Mouse (Mus musculus) E14TG2a.4 (cell line): Measurements from ENCODE around the gene Gdnf.

Experiments used
- CTCF ChIP-seq: conservative IDR thresholded peaks from 2 replicates; pipeline ENCODE4 v1.5.1; 2014; ENCODE audit warnings: low read length
- NANOG ChIP-seq: IDR thresholded peaks from 2 replicates; pipeline ENCODE4 v1.6.1; 2014; ENCODE audit warnings: borderline replicate concordance, low read length, mixed read lengths

DNA sequence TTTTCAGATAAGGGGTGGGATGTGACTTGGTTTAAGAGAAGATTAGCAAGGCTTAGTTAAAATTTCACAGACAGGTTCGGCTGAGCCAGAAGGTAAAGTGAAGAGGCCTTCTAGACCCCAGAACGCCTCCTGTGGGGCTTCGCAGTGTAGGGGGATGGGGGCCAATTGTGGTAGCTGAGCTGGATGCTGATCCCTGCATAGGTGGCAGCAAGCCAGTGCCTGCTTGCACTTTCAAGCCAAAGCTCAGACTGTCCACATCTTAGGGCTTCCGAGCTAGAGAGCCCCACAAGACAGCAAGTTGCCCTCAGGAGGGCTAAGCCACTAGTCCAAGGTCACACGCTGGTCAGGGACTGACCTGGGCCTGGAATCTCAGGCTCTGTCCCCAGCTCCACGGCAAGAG lies 13.2 kb downstream of the Gdnf start:
- TF ChIP-seq NANOG = no peak
- no peak for TF ChIP-seq CTCF
